Mouse (Mus musculus): ENCODE data around the gene 4932414N04Rik.
"Not testable (repeated sequence)": the region's sequence is repeated elsewhere in the genome, so short reads cannot be mapped to it uniquely, and the experiment has no call there.

4932414N04Rik gene

GRCm38 (mm10) chr2:68656186-68656585 lies at the start of gene 4932414N04Rik:
TSS of gene 4932414N04Rik (plus strand) at chr2:68656486.
- not testable (repeated sequence) for DNase-seq (ENCODE audit: low spot score in 2 of 2)

DNA sequence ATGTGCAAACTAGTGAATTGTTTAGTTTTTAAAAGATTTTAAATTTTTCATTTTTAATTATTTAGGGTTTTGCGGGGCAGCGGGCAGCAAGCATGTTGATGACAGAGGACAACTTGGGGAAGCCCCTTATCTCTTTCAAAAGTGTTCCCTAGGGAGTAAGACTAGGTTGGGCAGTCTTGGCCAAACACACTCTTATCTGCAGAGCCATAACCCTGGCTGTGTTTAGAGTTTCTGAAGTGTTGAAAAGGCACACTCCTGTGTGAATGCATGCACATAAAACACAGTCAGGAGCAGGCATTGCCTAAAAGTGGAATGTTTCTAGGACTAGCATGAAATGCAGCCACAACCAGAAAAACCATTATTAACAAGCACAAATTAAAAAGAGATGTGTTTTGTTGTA lies 75.9 kb downstream of the 4932414N04Rik start:
- no peak for DNase-seq (ENCODE audit: low spot score in 2 of 2)

- DNase-seq (ENCODE audit: low spot score in 2 of 2): no peak
Measured at GRCm38 (mm10) chr2:68739772-68740739, 83.8 kb downstream of the 4932414N04Rik start.

DNA sequence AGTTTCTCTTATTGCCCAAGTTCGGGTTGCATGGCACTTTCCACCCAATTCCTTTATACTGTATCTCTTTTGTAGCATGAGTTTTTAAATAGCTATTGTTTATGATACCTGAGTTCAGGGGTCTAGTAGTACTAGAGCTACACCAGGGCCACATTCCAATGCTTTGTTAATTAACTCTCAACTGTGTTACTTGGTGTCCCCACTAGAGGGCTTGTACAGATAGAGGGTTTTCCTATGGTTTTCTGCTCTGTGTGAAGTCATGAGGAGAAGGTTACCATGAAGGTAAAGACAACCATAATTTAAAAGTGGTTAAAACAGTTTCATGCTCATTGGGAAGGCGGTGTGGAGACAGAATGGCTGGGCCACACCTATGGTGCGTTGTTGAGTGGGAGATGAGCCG lies 88.3 kb downstream of the 4932414N04Rik start:
- no peak for DNase-seq (ENCODE audit: low spot score in 2 of 2)

GRCm38 (mm10) chr2:68756179-68756578 lies 99.9 kb downstream of the 4932414N04Rik start:
- no peak for DNase-seq (ENCODE audit: low spot score in 2 of 2)

- peak; percentile 13 to 60 for DNase-seq (ENCODE audit: low spot score in 2 of 2)
Measured at GRCm38 (mm10) chr2:68756793-68757192, 100.5 kb downstream of the 4932414N04Rik start.

GRCm38 (mm10) chr2:68765371-68765770 lies 109.1 kb downstream of the 4932414N04Rik start:
- DNase-seq (ENCODE audit: low spot score in 2 of 2): no peak

GRCm38 (mm10) chr2:68767186-68767890 lies 111.1 kb downstream of the 4932414N04Rik start:
- DNase-seq (ENCODE audit: low spot score in 2 of 2): no peak

DNA sequence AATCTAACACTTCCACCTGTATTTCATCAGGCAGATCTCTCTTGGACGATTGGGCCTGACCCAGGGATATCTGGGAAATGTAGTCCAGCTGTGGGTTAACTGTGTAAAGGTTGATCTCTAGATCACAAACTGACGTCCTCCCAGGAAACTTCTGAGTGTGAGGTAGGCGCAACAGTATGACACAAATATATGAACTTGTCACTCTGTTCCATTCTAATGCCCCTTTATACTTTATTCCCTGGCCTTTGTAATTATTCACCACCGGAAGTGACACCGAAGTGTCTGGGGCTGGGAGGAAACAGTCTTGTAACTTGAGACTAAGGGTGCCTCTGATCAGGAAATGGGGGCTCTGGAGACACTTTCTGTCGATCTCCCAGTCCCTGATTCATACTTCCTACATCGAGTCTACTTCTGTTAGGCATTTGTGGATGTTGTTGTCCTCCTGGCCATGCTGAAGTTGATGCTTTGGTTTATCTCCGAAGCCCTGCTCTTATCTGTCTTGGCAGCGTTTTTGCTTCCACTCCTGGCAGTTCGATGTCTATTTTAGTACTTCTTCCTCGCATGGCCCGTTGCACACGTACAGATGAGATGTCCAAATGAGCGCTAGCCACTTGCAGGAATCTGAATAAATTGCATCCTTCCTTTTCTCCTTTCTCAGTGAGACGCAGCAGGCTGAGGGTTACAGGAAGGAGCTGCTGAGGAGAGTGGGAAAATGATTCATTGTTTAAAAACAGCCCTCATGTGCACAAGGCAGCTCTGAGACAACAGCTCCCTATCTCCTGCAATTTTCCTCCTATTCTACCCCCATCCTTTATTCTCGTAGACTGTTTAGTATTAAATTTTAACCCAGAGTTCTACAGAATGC lies 126.2 kb downstream of the 4932414N04Rik start:
- DNase-seq (ENCODE audit: low spot score in 2 of 2): no peak

- not testable (repeated sequence) for DNase-seq (ENCODE audit: low spot score in 2 of 2)
Measured at GRCm38 (mm10) chr2:68783664-68784063, 127.4 kb downstream of the 4932414N04Rik start.

DNA sequence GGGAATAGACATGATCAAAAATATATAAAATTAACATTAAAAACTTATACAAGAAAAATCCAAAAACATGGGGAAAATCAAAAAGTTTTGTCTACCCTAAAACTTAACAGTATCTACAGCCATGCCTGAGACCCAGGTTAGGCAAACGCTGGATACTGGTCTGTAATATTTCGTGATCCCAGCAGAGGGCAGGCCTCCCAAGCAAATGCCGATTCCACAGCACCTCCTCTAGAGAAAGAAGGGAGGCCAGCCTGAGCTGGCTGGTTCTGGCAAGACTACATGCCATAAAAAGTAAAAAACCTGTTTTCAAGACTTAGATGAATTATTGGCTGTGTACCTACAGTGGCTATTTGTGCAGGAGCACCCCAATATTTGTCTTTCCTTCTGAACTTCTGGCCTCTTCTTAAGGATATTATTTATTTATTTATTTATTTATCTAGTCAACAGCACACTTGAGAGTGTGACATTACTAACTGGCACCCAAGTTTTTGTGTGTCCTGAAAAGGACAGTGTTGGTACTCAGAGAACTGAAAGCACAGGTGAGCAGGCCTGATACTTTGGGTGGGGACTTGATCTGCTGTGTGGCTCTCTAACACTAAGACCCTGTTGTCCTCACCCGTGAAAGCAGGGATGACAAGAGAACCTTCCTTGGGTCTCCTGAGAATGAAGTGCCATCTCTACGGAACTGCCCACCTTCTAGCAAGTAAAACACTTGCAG lies 128.6 kb downstream of the 4932414N04Rik start:
- peak; percentile 82 to 91 for DNase-seq (ENCODE audit: low spot score in 2 of 2)

DNA sequence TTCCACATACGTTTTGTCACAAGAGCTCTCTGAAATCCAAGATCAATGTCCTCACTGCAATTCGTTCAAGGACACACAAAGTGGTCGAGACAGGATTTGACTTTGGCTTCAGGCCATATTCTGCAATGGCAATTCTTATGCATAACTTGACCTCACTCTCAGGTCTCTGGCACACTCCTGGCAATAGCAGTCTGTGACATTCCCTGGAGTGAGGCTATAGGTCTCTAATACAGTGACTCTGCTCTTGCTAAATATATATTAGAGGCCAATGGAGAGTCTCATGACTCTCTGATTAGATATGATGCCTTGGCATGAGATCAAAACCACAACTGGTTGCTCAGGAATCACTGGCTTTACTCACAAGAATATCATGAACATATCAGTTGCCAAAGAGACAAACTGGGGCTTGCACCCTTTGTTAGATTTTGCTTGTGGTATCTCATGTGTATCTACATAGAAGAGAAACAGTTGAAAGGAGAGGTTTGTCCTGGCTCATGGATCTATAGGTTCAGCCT lies 130.9 kb downstream of the 4932414N04Rik start:
- DNase-seq (ENCODE audit: low spot score in 2 of 2): no peak

DNA sequence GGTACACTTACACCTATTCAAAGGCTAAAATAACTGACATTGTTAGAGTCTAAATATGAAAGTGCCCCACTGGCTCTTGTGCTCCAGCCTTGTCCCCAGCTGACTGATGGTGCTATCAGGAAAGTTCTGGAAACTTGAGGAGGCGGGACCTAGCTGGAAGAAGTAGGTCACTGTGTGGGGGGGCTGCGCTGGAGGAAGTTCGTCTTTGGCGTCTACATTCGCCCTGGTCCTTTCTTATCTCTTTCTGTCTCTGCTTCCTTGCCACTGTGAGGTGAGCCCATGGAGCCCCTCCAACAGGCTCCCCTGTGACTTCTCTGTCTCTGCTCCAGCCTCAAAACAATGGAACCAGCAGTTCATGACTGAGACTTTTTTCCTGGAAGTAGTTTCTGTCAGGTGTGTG lies 136.0 kb downstream of the 4932414N04Rik start:
- DNase-seq (ENCODE audit: low spot score in 2 of 2): no peak

DNA sequence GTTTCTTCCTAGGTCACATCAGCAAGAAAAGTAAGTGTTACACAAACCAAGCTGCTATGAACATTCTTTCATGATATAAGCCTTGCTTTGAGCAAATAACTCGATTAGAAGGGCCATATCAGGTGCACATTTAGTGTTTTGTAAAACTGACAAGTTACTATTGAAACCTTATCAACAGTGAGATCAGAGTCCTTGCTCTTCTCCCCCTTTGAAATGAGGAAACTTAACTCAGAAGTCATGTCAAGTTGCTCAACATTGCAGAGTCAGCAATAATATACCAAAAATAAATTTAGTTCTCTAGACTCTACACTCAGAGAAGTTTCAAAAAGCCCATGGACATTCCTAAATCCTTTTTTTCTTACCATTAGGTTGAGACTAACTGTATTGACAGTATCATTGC lies 137.2 kb downstream of the 4932414N04Rik start:
- DNase-seq (ENCODE audit: low spot score in 2 of 2): no peak

DNA sequence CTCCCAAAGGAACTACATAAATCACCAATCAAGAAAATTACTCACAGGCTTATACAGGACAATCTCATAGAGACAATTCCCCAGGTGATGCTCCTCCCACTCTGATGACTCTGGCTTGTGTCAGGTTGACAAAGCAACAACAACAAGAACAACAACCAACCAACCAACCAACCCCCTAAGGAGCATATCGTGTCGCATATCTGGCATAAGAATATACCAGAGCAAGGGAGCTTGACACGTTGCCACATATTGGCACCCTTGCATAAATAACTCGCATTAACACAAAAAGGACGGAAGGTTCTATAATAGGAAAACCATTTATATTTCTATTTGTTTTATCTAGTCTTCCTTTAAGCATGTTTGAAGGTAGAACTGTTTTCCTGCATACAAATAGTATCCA lies 137.9 kb downstream of the 4932414N04Rik start:
- DNase-seq (ENCODE audit: low spot score in 2 of 2): no peak

- no peak for DNase-seq (ENCODE audit: low spot score in 2 of 2)
Measured at GRCm38 (mm10) chr2:68794616-68795015, 138.3 kb downstream of the 4932414N04Rik start.

DNA sequence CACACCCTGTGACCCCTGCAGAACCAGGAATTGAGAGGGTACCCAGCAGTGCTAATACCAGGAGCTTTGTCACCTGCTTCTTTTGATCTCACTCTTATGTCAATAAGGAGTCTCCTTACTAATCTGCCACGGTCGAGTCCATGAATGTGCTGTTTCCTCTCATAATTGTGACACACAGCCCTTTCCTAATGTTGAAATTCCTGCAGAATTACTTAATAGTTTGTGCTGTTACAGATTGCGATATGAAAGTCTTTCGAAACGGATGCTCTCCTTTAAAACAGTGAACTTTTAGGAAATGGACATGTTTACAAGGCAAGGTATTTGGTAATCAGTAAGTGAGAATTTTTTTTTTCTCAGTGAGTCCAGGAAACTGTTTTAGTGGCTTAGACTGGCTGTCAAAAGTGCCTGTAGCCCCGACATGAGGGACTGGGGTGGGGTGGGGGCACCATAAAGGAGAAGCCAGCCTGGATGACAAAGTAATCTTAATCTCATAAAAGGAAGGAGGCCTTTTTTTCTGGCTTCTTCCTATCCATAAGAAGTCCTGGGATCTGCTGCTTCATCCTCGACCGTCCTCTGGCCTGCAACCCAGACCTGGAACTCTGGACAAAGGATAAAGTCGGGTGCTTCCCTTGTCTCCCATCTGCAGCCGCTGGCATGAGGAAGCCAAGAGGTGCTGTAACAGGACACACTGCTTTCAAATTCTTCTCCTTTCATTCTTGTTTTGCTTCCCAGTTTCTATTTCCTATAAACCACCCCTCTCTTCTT lies 139.9 kb downstream of the 4932414N04Rik start:
- DNase-seq (ENCODE audit: low spot score in 2 of 2): no peak

DNA sequence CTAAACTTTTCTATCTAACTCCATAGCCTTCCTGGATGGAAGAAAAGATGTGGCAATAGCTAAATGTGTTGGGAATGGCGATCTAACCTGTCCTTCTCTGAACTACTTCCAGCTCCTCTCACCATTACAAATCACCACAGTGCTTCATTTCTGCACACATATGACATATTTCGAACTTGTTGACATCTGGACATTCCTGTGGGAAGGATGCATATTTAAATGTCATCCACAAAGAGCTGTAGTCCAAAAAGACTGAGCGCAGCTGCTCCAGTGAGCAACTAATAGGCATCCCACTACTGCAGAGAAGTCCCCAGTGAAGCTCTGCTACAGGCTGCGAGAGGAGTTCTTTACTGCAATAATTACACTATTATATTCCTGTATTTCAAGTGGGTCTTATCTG lies 140.8 kb downstream of the 4932414N04Rik start:
- DNase-seq (ENCODE audit: low spot score in 2 of 2): no peak

All from frontal cortex, postnatal 36 days (tissue).